Mouse (Mus musculus): Measurements from ENCODE around the gene Mipep.

Gene Mipep

DNA sequence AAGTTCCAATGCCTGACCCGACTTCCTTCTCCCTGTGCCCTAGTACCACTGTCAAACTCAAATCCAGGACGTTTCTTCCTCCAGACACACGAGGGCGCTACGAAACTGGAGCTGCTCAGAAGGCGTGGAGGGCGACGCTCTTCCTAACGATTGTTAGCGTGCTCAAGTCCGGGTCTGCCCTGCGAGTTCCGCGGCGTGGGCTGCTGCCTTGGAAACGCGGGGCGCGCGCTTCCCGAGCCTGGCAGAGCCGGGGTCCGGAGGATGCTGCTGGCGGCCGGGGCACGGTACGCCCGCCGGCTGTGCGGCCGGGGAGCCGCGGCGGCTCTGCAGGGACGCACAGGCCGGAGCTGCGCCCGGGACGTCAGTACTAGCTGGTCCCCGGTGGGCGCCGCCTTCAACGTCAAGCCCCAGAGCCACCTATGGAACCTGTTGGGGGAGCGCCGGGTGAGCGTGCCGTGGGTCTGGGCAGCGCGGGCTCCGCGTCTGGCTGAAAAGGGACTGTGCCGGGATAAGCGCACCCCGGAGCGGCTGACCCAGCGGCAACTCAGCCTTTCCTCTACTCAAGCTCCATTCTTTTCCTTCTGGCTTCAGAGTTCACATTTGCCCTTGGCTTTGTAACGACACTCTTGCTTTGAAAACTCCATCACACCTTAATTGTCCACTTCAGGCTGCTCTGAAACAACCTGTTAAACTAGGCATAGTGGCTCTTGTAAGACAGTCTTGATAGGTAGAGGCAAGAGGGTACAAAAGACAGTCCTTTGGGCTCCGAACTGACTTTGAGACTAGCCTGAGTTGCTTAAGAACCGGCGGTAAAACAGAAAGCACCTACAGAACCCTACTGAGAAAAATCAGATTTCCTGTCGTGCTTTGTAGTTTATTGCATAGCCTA lies at the start of gene Mipep:
Mipep (plus strand) TSS at position 147 of the 889 bp plus-strand sequence.
- DNase-seq: peak; percentile 86 to 87

DNA sequence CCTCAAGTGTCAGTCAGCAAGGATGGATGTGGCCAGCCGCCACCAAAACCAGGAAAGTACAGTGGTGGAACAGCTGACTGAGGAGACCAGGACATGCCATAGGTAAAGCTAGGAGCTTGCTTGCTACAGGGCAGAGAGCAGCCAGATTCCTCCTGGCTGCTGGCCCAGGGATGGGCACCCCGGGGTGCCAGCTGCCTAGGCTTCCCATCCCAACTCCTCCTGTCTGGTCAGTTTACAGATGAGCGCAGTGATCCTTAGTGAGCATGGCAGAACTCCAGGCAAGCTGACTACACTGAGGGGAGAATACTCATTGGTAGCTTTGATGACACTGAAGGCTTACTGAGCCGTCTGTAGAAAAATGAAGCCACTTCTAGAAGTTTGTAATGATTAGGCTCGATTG lies 49.2 kb upstream of the Mipep start:
- no peak for DNase-seq

DNA sequence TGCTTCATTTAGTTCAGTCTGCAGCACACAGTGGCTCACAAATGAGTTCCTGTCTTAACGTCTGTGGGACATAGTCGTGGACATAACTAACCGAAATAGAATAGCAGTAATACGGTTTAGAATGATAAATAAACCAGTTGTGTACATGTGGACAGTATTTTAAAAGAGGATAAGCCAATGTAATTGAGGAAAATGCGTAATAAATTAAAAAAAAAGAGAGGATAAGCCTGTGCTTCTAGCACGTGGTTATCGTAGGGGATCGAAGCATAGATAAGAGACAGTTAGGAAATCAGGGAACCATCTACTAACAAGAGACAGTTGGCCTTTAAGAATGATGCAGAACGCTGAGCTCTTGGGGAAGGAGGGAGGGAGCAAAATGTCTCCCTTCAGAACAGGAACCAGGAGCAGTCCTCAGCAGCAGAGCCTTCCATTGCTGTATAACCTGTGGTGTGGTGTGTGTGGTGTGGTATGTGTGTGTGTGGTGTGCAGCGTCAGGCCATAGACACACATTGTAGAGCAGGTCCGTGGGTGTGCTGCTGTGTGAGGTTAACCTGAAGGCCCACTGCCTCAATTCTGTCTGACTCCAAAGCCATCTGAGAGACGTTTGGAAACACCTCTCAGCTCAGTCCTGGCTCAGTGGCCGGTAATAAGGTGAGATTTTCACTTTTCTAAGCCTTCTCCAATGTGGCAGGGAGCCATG lies 48.4 kb upstream of the Mipep start:
- DNase-seq: no peak

DNA sequence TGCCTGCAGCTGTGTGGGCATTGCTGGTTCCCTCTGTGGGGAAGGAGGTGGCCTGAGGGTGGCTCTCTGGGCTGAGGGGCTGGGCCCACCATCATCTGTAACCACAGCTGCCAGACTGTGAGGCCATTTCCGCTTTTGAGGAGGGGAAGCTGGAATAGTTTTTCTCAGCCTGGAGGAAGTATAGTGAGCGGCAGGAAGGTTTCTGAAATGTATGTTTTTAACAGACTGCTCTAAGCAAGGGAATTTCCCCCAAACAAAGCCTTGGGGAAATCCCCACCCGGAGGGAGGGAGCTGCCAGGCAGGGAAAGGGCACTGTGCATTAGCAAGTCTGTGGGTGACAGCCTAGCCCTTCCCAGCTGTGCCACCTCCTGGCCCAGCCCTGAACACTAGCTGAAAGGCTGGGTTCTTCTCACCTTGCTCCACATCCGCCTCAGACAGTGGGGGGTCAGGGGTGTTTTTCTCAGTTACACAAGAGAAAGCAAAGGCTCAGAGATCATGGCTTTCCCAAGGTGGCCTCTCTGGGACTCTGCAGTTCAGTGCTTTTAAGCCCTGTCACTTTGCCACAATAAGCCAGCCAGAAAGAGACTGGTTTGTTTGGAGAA lies 47.7 kb upstream of the Mipep start:
- peak; percentile 83 to 87 for DNase-seq

DNA sequence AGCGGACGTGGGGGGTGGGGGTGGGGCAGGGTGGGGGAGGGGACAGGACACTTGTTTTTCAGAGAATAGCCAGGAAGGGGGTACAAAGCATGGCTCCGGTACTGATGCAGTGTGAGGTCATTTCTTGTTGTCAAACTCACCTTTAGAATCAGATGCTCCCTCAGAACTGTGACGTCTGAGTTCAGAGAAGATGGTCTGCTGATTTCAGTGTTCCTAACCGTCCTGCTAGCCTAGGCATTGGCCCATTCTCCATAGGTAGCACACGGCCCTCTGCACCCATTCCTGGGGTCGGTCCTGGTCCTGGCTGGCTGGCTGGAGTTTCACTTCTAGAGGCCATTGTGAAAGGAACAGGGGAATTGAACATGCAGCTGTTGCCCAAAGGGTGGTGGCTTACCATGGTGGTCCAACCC lies 47.2 kb upstream of the Mipep start:
- DNase-seq: peak; percentile 58

DNA sequence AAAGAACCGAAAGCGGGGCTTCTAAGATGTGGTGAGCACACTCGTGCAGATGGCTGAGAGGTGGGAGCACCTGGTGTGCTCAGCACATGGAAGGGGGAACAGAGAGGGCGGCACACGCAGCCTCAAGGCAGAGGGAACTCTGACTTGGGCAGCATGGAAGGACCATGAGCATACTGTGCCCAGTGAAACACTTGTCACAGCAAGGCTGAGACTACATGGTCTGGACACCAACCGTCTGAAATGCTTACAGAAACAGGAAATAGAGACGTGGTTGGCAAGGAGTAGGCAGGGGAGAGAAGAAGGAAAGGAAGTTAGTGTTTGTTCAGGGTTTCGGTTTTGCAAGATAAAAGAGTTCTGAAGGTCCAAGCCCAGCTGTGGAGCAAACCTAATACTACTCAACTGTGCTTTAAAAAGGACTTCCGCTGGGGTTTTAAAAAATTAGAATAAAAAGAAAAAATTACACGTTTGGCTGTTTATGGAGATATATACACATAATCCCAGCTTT lies 45.9 kb upstream of the Mipep start:
- peak; percentile 59 to 65 for DNase-seq

GRCm38 (mm10) chr14:60739155-60739554 lies 45.2 kb upstream of the Mipep start:
- no peak for DNase-seq

DNA sequence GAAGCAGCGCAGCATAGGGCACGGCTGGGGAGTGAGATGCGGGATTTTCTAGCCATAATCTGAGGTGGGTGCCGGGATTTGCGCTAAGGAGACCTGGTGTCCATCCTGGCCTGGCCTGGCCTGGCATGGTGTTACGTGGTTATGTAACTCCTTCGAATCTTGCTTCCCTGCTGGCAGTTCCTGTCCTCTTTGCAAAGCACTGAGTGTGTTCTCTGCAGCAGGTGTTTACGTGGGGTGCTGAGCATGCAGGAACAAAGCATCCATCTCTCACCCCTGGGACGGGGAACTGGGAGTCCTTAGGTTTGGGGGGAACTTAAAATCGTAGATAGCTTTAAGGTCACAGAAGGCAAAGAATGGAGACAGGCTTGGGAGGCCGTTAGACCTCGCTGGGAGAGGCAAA lies 44.8 kb upstream of the Mipep start:
- DNase-seq: peak; percentile 23 to 33

DNA sequence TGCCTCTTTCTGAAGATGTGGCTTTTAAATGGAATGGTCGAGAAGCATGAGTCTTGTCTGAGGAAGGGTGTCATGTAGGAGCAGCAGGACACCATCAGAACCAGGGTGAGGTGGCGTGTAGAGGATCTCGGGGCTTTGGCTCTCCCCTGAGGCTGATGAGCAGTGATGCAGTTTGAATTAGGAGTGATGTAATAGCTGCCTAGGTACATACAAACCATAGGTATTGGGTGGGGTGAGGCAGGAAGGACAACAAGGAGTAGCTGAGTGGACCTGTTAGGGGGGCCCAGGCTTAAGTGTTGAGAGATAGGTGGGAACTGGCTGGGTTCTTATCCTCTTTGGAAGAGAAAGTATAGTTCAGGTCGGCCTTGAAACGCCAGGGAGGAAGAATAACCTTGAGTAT lies 43.9 kb upstream of the Mipep start:
- peak; percentile 19 to 21 for DNase-seq

DNA sequence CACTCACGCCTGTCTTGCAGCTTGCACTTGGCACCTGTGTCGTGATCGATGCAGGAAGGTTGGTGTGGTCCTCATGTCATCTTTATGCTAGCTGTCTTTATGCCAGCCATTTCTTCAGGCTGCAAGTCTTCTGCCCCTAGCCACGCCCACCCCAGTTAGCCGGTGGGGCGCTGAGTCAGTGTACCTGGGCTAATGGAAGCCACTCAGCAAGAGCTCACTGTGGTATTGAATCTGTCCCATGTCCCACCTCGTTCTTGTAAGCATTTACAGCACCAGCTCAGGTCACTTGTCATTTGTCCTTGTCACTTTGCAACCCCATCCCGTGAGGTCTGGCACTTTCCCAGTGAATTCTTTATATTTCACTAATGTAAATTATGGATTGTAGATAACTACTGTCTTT lies 43.3 kb upstream of the Mipep start:
- DNase-seq: no peak

GRCm38 (mm10) chr14:60741490-60741981 lies 42.8 kb upstream of the Mipep start:
- no peak for DNase-seq

DNA sequence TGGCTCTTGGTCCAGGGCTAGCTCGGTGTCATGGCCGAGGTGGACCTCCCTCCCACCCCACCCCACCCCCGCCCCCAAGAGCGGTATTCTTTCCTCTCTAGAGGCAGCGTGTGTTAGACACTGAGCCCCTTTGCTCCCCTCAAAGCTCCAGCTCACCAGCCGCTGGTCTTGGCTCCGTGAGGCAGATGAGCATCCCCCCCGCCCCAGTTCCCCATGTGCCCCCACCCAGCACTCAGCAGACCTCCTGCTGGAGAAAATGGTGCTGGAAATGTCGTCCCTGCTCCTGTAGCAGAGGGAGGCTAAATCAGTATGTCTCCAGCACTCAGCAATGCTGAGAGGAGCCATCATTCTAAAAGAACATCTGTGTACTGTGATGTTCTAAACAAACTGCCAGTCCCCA lies 40.7 kb upstream of the Mipep start:
- DNase-seq: no peak

- DNase-seq: no peak
Observed at GRCm38 (mm10) chr14:60745201-60745600, 39.2 kb upstream of the Mipep start.

GRCm38 (mm10) chr14:60746141-60746540 lies 38.2 kb upstream of the Mipep start:
- DNase-seq: no peak

GRCm38 (mm10) chr14:60747154-60747870 lies 37.1 kb upstream of the Mipep start:
- no peak for DNase-seq

GRCm38 (mm10) chr14:60749880-60750279 lies 34.5 kb upstream of the Mipep start:
- DNase-seq: no peak

GRCm38 (mm10) chr14:60751581-60751980 lies 32.8 kb upstream of the Mipep start:
- DNase-seq: no peak

GRCm38 (mm10) chr14:60752892-60753800 lies 31.2 kb upstream of the Mipep start:
- DNase-seq: no peak

DNA sequence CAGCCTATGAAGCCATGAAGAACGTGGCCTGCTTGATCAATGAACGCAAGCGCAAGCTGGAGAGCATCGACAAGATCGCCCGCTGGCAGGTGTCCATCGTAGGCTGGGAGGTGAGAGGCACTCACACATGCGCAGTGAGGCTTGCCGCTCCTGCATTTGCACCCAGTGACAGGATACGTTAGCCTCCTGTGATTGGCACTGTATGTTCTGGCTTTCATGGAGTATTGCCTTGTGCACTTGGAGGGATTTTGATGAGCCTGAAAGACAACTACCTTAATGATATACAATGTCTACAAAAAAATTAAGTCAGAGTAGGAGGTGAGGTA lies 30.6 kb upstream of the Mipep start:
- no peak for DNase-seq

DNA sequence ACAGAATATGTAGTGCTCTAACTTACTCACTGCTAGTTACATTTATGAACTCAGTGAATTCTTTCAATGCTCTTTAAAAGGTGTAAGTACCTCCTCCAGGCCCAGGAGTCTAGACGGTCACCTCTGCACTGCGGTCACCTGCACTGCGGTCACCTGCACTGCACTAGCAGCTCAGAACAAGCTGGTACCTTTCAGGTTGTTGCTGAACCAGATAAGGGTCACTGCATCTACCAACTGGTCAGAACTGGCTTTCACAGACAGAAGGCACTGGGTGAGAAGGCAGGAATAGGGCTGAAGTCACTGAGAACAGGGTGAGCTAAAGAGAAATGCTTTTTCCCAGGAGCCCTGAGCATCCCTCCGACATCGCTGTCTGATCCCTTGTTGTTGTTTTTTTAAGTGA lies 29.7 kb upstream of the Mipep start:
- no peak for DNase-seq

DNA sequence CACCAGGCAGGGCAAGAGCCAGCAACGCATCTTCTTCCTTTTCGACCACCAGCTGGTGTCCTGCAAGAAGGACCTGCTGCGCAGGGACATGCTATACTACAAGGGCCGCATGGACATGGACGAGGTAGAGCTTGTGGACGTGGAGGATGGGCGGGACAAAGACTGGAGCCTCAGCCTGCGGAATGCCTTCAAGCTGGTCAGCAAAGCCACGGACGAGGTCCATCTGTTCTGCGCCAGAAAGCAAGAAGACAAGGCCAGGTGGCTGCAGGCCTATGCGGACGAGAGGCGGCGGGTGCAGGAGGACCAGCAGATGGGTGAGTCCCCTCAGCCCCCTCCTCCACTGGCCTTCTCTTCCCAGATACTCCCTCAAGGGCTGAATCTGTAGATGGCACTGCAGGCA lies 28.1 kb upstream of the Mipep start:
- no peak for DNase-seq

GRCm38 (mm10) chr14:60757265-60757664 lies 27.1 kb upstream of the Mipep start:
- DNase-seq: no peak
